Mouse (Mus musculus) cerebellum, adult 2 months (tissue): ENCODE data around the gene Slc19a3.

Experiments
- CTCF ChIP-seq: fragments of 200-500 bp; IDR thresholded peaks from 2 replicates; pipeline ENCODE4 v1.5.1; 2011; ENCODE audit warnings: low read depth, mild to moderate bottlenecking, control low read depth, low read length, moderate library complexity, borderline replicate concordance; ENCODE audit not compliant: insufficient read depth
- POLR2A ChIP-seq: fragments of 200-500 bp; IDR thresholded peaks from 2 replicates; pipeline ENCODE4 v1.6.1; 2011; ENCODE audit warnings: low read length, control low read depth, borderline replicate concordance; ENCODE audit not compliant: insufficient read depth

- TF ChIP-seq CTCF: no peak
- TF ChIP-seq POLR2A: no peak
Measured at GRCm38 (mm10) chr1:83007471-83007870, 30.8 kb downstream of the Slc19a3 start.
